Mouse (Mus musculus) midbrain, embryonic 16.5 days (tissue): ENCODE measurements around the gene Bmp2k. TPM values are rescaled to one million over a fixed set of nuclear protein-coding genes. Genes with fewer than 3 reads are reported as not detected.

Experiments used
- ATAC-seq: fragments of 200-750 bp; cut with Nextera tagmentation; 2 replicates; pipeline ENCODE4 v1.8.0; 2017; ENCODE audit warnings: moderate TSS enrichment
- H3K27ac ChIP-seq: fragments of 300-500 bp; sonication (generic); 2 replicates; pipeline ENCODE4 v1.5.1; 2014; ENCODE audit warnings: mild to moderate bottlenecking, low read length, mixed read lengths
- H3K27me3 ChIP-seq: fragments of 300-500 bp; sonication (generic); 2 replicates; pipeline ENCODE4 v1.6.1; 2014; ENCODE audit warnings: low read depth, low read length, mixed read lengths; ENCODE audit not compliant: control insufficient read depth, insufficient read depth
- H3K36me3 ChIP-seq: fragments of 300-500 bp; sonication (generic); 2 replicates; pipeline ENCODE4 v1.6.1; 2014; ENCODE audit warnings: mild to moderate bottlenecking, low read length, moderate library complexity, mixed read lengths; ENCODE audit not compliant: control insufficient read depth, insufficient read depth
- H3K4me1 ChIP-seq: fragments of 300-500 bp; sonication (generic); 2 replicates; pipeline ENCODE4 v1.6.1; 2014; ENCODE audit warnings: mild to moderate bottlenecking, low read length, mixed read lengths; ENCODE audit not compliant: control insufficient read depth, insufficient read depth
- H3K4me2 ChIP-seq: fragments of 300-500 bp; sonication (generic); 2 replicates; pipeline ENCODE4 v1.6.1; 2014; ENCODE audit warnings: mild to moderate bottlenecking, low read length, mixed read lengths
- H3K4me3 ChIP-seq: fragments of 300-500 bp; sonication (generic); 2 replicates; pipeline ENCODE4 v1.5.1; 2014; ENCODE audit warnings: low read depth, mild to moderate bottlenecking, low read length, moderate library complexity, mixed read lengths
- H3K9ac ChIP-seq: fragments of 300-500 bp; sonication (generic); 2 replicates; pipeline ENCODE4 v1.6.1; 2014; ENCODE audit warnings: low read depth, low read length, mixed read lengths
- H3K9me3 ChIP-seq: fragments of 300-500 bp; sonication (generic); replicated peaks from 2 replicates; pipeline ENCODE4 v1.6.1; 2014; ENCODE audit warnings: mild to moderate bottlenecking, low read length, mixed read lengths; ENCODE audit not compliant: control insufficient read depth, poor library complexity, severe bottlenecking
- WGBS: fragments of 180-500 bp; shearing (Covaris S2); extraction: QIAGEN DNeasy Blood & Tissue Kit; methylation state at CpG from one replicate; pipeline ENCODE4 v1.1.7; 2014; 5-methylcytosine and 5-hydroxymethylcytosine counted together
- polyA plus RNA-seq: library from polyadenylated mRNA; unstranded; fragments of >200 nt; fragmentation: Nextera tagmentation; extraction: Ambion mirVana; gene quantifications from 2 replicates; pipeline ENCODE4 v1.2.1, GENCODE M21; 2015

The Bmp2k gene
- 8.3 and 9.5 TPM in 2 replicates for polyA plus RNA-seq

- Histone ChIP-seq H3K27ac (peak within 1 kb of the TSS; percentile 88), H3K4me1 (peaks cover 16% of the 10 kb centered on the region), H3K4me3 (peak within 1 kb of the TSS; percentile 76), H3K9me3 (no peaks in the 10 kb centered on the region), H3K9ac (peak within 1 kb of the TSS; percentile 84), H3K4me2 (peak within 1 kb of the TSS; percentile 89), H3K36me3 (no peaks in the 10 kb centered on the region), H3K27me3 (no peaks in the 10 kb centered on the region)
- WGBS: 0% methylated on average over 35 of the region's 78 CpGs
- ATAC-seq: peak; percentile 98
Measured at GRCm38 (mm10) chr5:96997310-96997801, at the start of gene Bmp2k. Gene Bmp2k, plus strand, starts transcription at chr5:96997689.

- Histone ChIP-seq H3K4me3 (no peak overlapping the region), H3K9ac (no peak overlapping the region), H3K9me3 (no peaks in the 10 kb centered on the region), H3K4me1 (no peaks in the 10 kb centered on the region), H3K36me3 (no peaks in the 10 kb centered on the region), H3K4me2 (no peak overlapping the region), H3K27me3 (no peaks in the 10 kb centered on the region), H3K27ac (no peak overlapping the region)
- no peak for ATAC-seq
- WGBS: 90% methylated on average over 13 of the region's 13 CpGs
Measured at GRCm38 (mm10) chr5:96948856-96949527, 48.5 kb upstream of the Bmp2k start.

- no peaks in the 10 kb centered on the region for H3K9me3 ChIP-seq
- no peak for ATAC-seq
- no peak overlapping the region for H3K4me2 ChIP-seq
- WGBS: 90% methylated on average over 13 of the region's 13 CpGs
- H3K4me1 ChIP-seq: no peaks in the 10 kb centered on the region
- no peak overlapping the region for H3K4me3 ChIP-seq
- H3K27ac ChIP-seq: no peak overlapping the region
- no peak overlapping the region for H3K9ac ChIP-seq
- H3K36me3 ChIP-seq: no peaks in the 10 kb centered on the region
- H3K27me3 ChIP-seq: no peaks in the 10 kb centered on the region
Measured at GRCm38 (mm10) chr5:96949839-96950666, 47.4 kb upstream of the Bmp2k start.

- no peak for ATAC-seq
- H3K36me3 ChIP-seq: no peaks in the 10 kb centered on the region
- no peak overlapping the region for H3K9ac ChIP-seq
- no peaks in the 10 kb centered on the region for H3K9me3 ChIP-seq
- no peaks in the 10 kb centered on the region for H3K4me1 ChIP-seq
- H3K27ac ChIP-seq: no peak overlapping the region
- H3K27me3 ChIP-seq: no peaks in the 10 kb centered on the region
- H3K4me2 ChIP-seq: no peak overlapping the region
- WGBS: 70% methylated on average over 10 of the region's 10 CpGs
- no peak overlapping the region for H3K4me3 ChIP-seq
Measured at GRCm38 (mm10) chr5:96950667-96951492, 46.6 kb upstream of the Bmp2k start.

GRCm38 (mm10) chr5:96951493-96952105 lies 45.9 kb upstream of the Bmp2k start:
- no peaks in the 10 kb centered on the region for H3K36me3 ChIP-seq
- no peaks in the 10 kb centered on the region for H3K27me3 ChIP-seq
- no peaks in the 10 kb centered on the region for H3K4me1 ChIP-seq
- WGBS: 81% methylated on average over 8 of the region's 8 CpGs
- no peak overlapping the region for H3K9ac ChIP-seq
- H3K4me3 ChIP-seq: no peak overlapping the region
- no peak overlapping the region for H3K4me2 ChIP-seq
- ATAC-seq: no peak
- no peak overlapping the region for H3K27ac ChIP-seq
- H3K9me3 ChIP-seq: no peaks in the 10 kb centered on the region

- ATAC-seq: no peak
- 53% methylated on average over 11 of the region's 11 CpGs for WGBS
- no peaks in the 10 kb centered on the region for H3K36me3 ChIP-seq
- no peak overlapping the region for H3K4me2 ChIP-seq
- no peak overlapping the region for H3K4me3 ChIP-seq
- no peaks in the 10 kb centered on the region for H3K9me3 ChIP-seq
- H3K9ac ChIP-seq: no peak overlapping the region
- H3K27ac ChIP-seq: no peak overlapping the region
- H3K4me1 ChIP-seq: no peaks in the 10 kb centered on the region
- H3K27me3 ChIP-seq: no peaks in the 10 kb centered on the region
Measured at GRCm38 (mm10) chr5:96954040-96954439, 43.4 kb upstream of the Bmp2k start.

- Histone ChIP-seq H3K9ac (no peak overlapping the region), H3K27me3 (no peaks in the 10 kb centered on the region), H3K9me3 (no peaks in the 10 kb centered on the region), H3K4me2 (no peak overlapping the region), H3K36me3 (no peaks in the 10 kb centered on the region), H3K4me3 (no peak overlapping the region), H3K4me1 (no peaks in the 10 kb centered on the region), H3K27ac (no peak overlapping the region)
- ATAC-seq: no peak
- 74% methylated on average over 10 of the region's 10 CpGs for WGBS
Measured at GRCm38 (mm10) chr5:96954466-96955027, 42.9 kb upstream of the Bmp2k start.

- no peak overlapping the region for H3K4me3 ChIP-seq
- no peak for ATAC-seq
- no peaks in the 10 kb centered on the region for H3K4me1 ChIP-seq
- H3K9me3 ChIP-seq: no peaks in the 10 kb centered on the region
- H3K4me2 ChIP-seq: no peak overlapping the region
- no peak overlapping the region for H3K27ac ChIP-seq
- 22% methylated on average over 3 of the region's 3 CpGs for WGBS
- H3K9ac ChIP-seq: no peak overlapping the region
- H3K27me3 ChIP-seq: no peaks in the 10 kb centered on the region
- H3K36me3 ChIP-seq: no peaks in the 10 kb centered on the region
Measured at GRCm38 (mm10) chr5:96956926-96957325, 40.6 kb upstream of the Bmp2k start.
